Mouse (Mus musculus) layer of hippocampus, adult 2 months (tissue): ENCODE measurements at regions not wholly inside any gene's neighbourhood (a gene's known extent, or its start where the extent isn't known, plus 50 kb on each side); places are given as distances from the start of the nearest gene placed in this dataset.

Source experiments
- DNase-seq, 2 experiments: peaks; one replicate each; pipeline ENCODE4 v3.0.0; 2022; ENCODE audit warnings: low spot score in 2 of 2
- H3K27ac ChIP-seq: fragments of 200-600 bp; 2 replicates; pipeline ENCODE4 v1.8.1; 2022
- H3K4me3 ChIP-seq: fragments of 200-600 bp; 2 replicates; pipeline ENCODE4 v1.8.1; 2022; ENCODE audit warnings: mild to moderate bottlenecking
- CTCF ChIP-seq: fragments of 200-600 bp; conservative IDR thresholded peaks from 2 replicates; pipeline ENCODE4 v1.8.1; 2022; ENCODE audit warnings: antibody characterized with exemption, mild to moderate bottlenecking, moderate library complexity

- DNase-seq, result no peak
- Histone ChIP-seq H3K27ac (no peak overlapping the region), H3K4me3 (no peak overlapping the region)
- TF ChIP-seq CTCF, result no peak
Measured at GRCm38 (mm10) chr1:108797053-108797801, 1185.0 kb upstream of the Cdh7 start.

- no peak overlapping the region for H3K4me3 ChIP-seq
- no peak for TF ChIP-seq CTCF
- DNase-seq, result no peak
- no peak overlapping the region for H3K27ac ChIP-seq
Measured at GRCm38 (mm10) chr1:108800101-108800500, 1182.1 kb upstream of the Cdh7 start.

GRCm38 (mm10) chr1:108827238-108827637 is 1155.0 kb upstream of the Cdh7 start:
- no peak overlapping the region for H3K4me3 ChIP-seq
- DNase-seq, result no peak
- peak; percentile 49 for TF ChIP-seq CTCF
- no peak overlapping the region for H3K27ac ChIP-seq
